Mouse (Mus musculus) olfactory bulb, adult 2 months (tissue): ENCODE data around the gene Ptchd1. TPM values are rescaled to one million over a fixed set of nuclear protein-coding genes. Genes with fewer than 3 reads are reported as not detected.

ENCODE experiments used
- H3K27ac ChIP-seq: fragments of 200-500 bp; 2 replicates; pipeline ENCODE4 v1.5.1; 2012; ENCODE audit warnings: low read depth, low read length; ENCODE audit not compliant: insufficient read depth
- H3K4me1 ChIP-seq: fragments of 200-500 bp; 2 replicates; pipeline ENCODE4 v1.6.1; 2012; ENCODE audit warnings: low read length; ENCODE audit not compliant: control insufficient read depth, insufficient read depth
- H3K4me3 ChIP-seq: fragments of 200-500 bp; 2 replicates; pipeline ENCODE4 v1.5.1; 2012; ENCODE audit warnings: mild to moderate bottlenecking, low read depth, low read length, moderate library complexity; ENCODE audit not compliant: insufficient read depth
- CTCF ChIP-seq: fragments of 200-500 bp; IDR thresholded peaks from 2 replicates; pipeline ENCODE4 v1.5.1; 2012; ENCODE audit warnings: low read depth, mild to moderate bottlenecking, low read length, moderate library complexity; ENCODE audit not compliant: insufficient read depth
- POLR2A ChIP-seq: fragments of 200-500 bp; IDR thresholded peaks from 2 replicates; pipeline ENCODE4 v1.6.1; 2012; ENCODE audit warnings: mild to moderate bottlenecking, low read depth, low read length, moderate library complexity; ENCODE audit not compliant: insufficient read depth
- WGBS: fragments of 180-500 bp; shearing (Covaris S2); methylation state at CpG from one replicate; pipeline ENCODE4 v1.1.7; 2018; 5-methylcytosine and 5-hydroxymethylcytosine counted together
- polyA plus RNA-seq: library from polyadenylated mRNA; stranded (reverse); fragments of >200 nt; gene quantifications from 2 replicates; pipeline ENCODE4 v1.2.4, GENCODE M21; 2012; ENCODE audit warnings: low replicate concordance; ENCODE audit not compliant: missing spikeins, insufficient read depth, insufficient read length

Gene Ptchd1
- polyA plus RNA-seq, 1 experiment, result not detected

- H3K4me1 ChIP-seq, result no peaks in the 10 kb centered on the region
- TF ChIP-seq CTCF (no peak), POLR2A (no peak)
- WGBS, result 89% methylated on average over 2 of the region's 2 CpGs
- H3K4me3 ChIP-seq, result no peak overlapping the region
- H3K27ac ChIP-seq, result no peak overlapping the region
Measured at GRCm38 (mm10) chrX:155601196-155601595, 22.4 kb downstream of the Ptchd1 start.

- no peaks in the 10 kb centered on the region for H3K4me1 ChIP-seq
- TF ChIP-seq POLR2A (no peak), CTCF (no peak)
- H3K27ac ChIP-seq, result no peak overlapping the region
- H3K4me3 ChIP-seq, result no peak overlapping the region
Measured at GRCm38 (mm10) chrX:155596390-155596789, 27.2 kb downstream of the Ptchd1 start.

- Histone ChIP-seq H3K4me1 (no peaks in the 10 kb centered on the region), H3K27ac (no peak overlapping the region), H3K4me3 (no peak overlapping the region)
- WGBS, result 47% methylated on average over 1 of the region's 1 CpGs
- TF ChIP-seq CTCF (no peak), POLR2A (no peak)
Measured at GRCm38 (mm10) chrX:155594685-155595084, 28.9 kb downstream of the Ptchd1 start.

- TF ChIP-seq POLR2A (no peak), CTCF (no peak)
- WGBS, result 30% methylated on average over 2 of the region's 2 CpGs
- no peak overlapping the region for H3K4me3 ChIP-seq
- no peaks in the 10 kb centered on the region for H3K4me1 ChIP-seq
- H3K27ac ChIP-seq, result no peak overlapping the region
Measured at GRCm38 (mm10) chrX:155592467-155592866, 31.1 kb downstream of the Ptchd1 start.

- no peak overlapping the region for H3K27ac ChIP-seq
- WGBS, result 69% methylated on average over 3 of the region's 3 CpGs
- no peak for TF ChIP-seq CTCF
- no peak for TF ChIP-seq POLR2A
Measured at GRCm38 (mm10) chrX:155591490-155591889, 32.1 kb downstream of the Ptchd1 start.

GRCm38 (mm10) chrX:155584586-155584985 is 39.0 kb downstream of the Ptchd1 start:
- no peak for TF ChIP-seq POLR2A
- TF ChIP-seq CTCF, result no peak
- Histone ChIP-seq H3K4me1 (no peaks in the 10 kb centered on the region), H3K4me3 (no peak overlapping the region), H3K27ac (no peak overlapping the region)
- WGBS, result 53% methylated on average over 2 of the region's 2 CpGs

More at GRCm38 (mm10) chrX:155591490-155591889, 32.1 kb downstream of the Ptchd1 start:
- H3K4me1 ChIP-seq, result no peaks in the 10 kb centered on the region
- no peak overlapping the region for H3K4me3 ChIP-seq

GRCm38 (mm10) chrX:155579791-155580190 is 43.8 kb downstream of the Ptchd1 start:
- TF ChIP-seq CTCF, result no peak
- Histone ChIP-seq H3K4me3 (no peak overlapping the region), H3K4me1 (no peaks in the 10 kb centered on the region), H3K27ac (no peak overlapping the region)

GRCm38 (mm10) chrX:155572396-155572795 is 51.2 kb downstream of the Ptchd1 start:
- no peaks in the 10 kb centered on the region for H3K4me1 ChIP-seq
- TF ChIP-seq CTCF (no peak), POLR2A (no peak)
- no peak overlapping the region for H3K4me3 ChIP-seq
- H3K27ac ChIP-seq, result no peak overlapping the region

- Histone ChIP-seq H3K4me1 (no peaks in the 10 kb centered on the region), H3K27ac (no peak overlapping the region)
Measured at GRCm38 (mm10) chrX:155543780-155544179, 79.8 kb downstream of the Ptchd1 start.

More at GRCm38 (mm10) chrX:155543780-155544179, 79.8 kb downstream of the Ptchd1 start:
- H3K4me3 ChIP-seq, result no peak overlapping the region
- TF ChIP-seq CTCF (no peak), POLR2A (no peak)

Other genes starting within 250 kb of the Ptchd1 start
- not detected in 2 replicates for gene Gm15155, start 927 bp upstream of the Ptchd1 start, polyA plus RNA-seq